In genomic region chr4:129563718-129564117, GRCm38 (mm10) we compare ENCODE assay signal across 15 mouse cellular contexts. TPM values are rescaled to one million over a fixed set of nuclear protein-coding genes. Genes with fewer than 3 reads are reported as not detected.
DNase-seq lines count a peak whose midpoint lies in the region; ATAC-seq and TF ChIP-seq lines count a peak whose summit lies in the region.
"Had no signal": no experiment of that assay in that cellular context is flagged by ENCODE, and none has a peak within 500 bp of the region (broad histone marks: within the 10 kb centered on the region; RNA-seq: fewer than 3 reads in every experiment).

No protein-coding gene starts in this region.

- no peak overlapping the region for H3K9ac ChIP-seq in lung, embryonic 16.5 days (ENCODE audit: low read length)
- no peak overlapping the region for H3K9ac ChIP-seq in stomach, postnatal 0 days (ENCODE audit: low read length)
- H3K9ac ChIP-seq: forebrain, embryonic 15.5 days; liver, postnatal 0 days had no signal

- no peak overlapping the region for H3K4me2 ChIP-seq in lung, embryonic 16.5 days (ENCODE audit: low read depth, low read length)
- H3K4me2 ChIP-seq in stomach, postnatal 0 days (replicated peaks; ENCODE audit: low read depth): no peak overlapping the region
- H3K4me2 ChIP-seq: forebrain, embryonic 15.5 days; midbrain, embryonic 11.5 days had no signal

- TF ChIP-seq EP300 in stomach, postnatal 0 days (optimal IDR thresholded peaks at IDR 0.05): no peak

- 0 out of 2 replicates have a peak, but pooled peaks cover 2% of the 10 kb centered on the region for H3K4me1 ChIP-seq in lung, embryonic 16.5 days (replicated peaks; ENCODE audit: control insufficient read depth, insufficient read depth, low read length)
- peaks cover 10% of the 10 kb centered on the region for H3K4me1 ChIP-seq in embryonic facial prominence, embryonic 10.5 days
- no peaks in the 10 kb centered on the region for H3K4me1 ChIP-seq in stomach, postnatal 0 days (replicated peaks; ENCODE audit: control insufficient read depth, insufficient read depth)
- H3K4me1 ChIP-seq: forebrain, embryonic 15.5 days had no signal

- H3K4me3 ChIP-seq in lung, embryonic 16.5 days (ENCODE audit: low read length): no peak overlapping the region
- H3K4me3 ChIP-seq in embryonic facial prominence, embryonic 10.5 days: no peak overlapping the region
- H3K4me3 ChIP-seq in stomach, postnatal 0 days (ENCODE audit: low read depth, low read length): no peak overlapping the region
- H3K4me3 ChIP-seq: forebrain, embryonic 15.5 days; left cerebral cortex, adult 2 months had no signal

- H3K27me3 ChIP-seq in lung, embryonic 16.5 days (ENCODE audit: control insufficient read depth, insufficient read depth, low read depth, low read length): no peaks in the 10 kb centered on the region
- no peaks in the 10 kb centered on the region for H3K27me3 ChIP-seq in embryonic facial prominence, embryonic 10.5 days (replicated peaks; ENCODE audit: low read depth, poor library complexity, severe bottlenecking)
- H3K27me3 ChIP-seq in stomach, postnatal 0 days (ENCODE audit: control insufficient read depth, insufficient read depth, low read length): no peaks in the 10 kb centered on the region
- H3K27me3 ChIP-seq: forebrain, embryonic 15.5 days had no signal

- H3K27ac ChIP-seq in lung, embryonic 16.5 days (ENCODE audit: low read length): no peak overlapping the region
- 0 out of 2 replicates have a peak overlapping the region, but pooled peaks have one; percentile 8 for H3K27ac ChIP-seq in embryonic facial prominence, embryonic 10.5 days (replicated peaks)
- no peak overlapping the region for H3K27ac ChIP-seq in stomach, postnatal 0 days (replicated peaks)
- H3K27ac ChIP-seq: forebrain, embryonic 15.5 days; left cerebral cortex, adult 2 months had no signal

- H3K9me3 ChIP-seq in lung, embryonic 16.5 days (ENCODE audit: control insufficient read depth, low read length): no peaks in the 10 kb centered on the region
- H3K9me3 ChIP-seq in embryonic facial prominence, embryonic 10.5 days: no peaks in the 10 kb centered on the region
- H3K9me3 ChIP-seq in stomach, postnatal 0 days (ENCODE audit: control insufficient read depth, low read length): no peaks in the 10 kb centered on the region
- H3K9me3 ChIP-seq: forebrain, embryonic 15.5 days had no signal

- DNase-seq in lung, postnatal 25 days (ENCODE audit: low spot score): no peak
- peak; percentile 62 for DNase-seq in embryonic facial prominence, embryonic 10.5 days (ENCODE audit: low spot score)
- peak; percentile 65 to 73 for DNase-seq in kidney, postnatal 4 days
- DNase-seq in stomach, postnatal 0 days (ENCODE audit: low spot score): peak; percentile 61
- DNase-seq in heart, adult 18-20 months: no peak
- DNase-seq: adrenal gland, postnatal 36 days; liver, postnatal 0 days; retina, postnatal 1 day; thymus, postnatal 4 days had no signal

- WGBS in lung, embryonic 16.5 days: 24% methylated on average over 8 of the region's 8 CpGs
- 50% methylated on average over 8 of the region's 8 CpGs for whole genome bisulfite sequencing in embryonic facial prominence, embryonic 10.5 days
- 21% methylated on average over 8 of the region's 8 CpGs for WGBS in stomach, postnatal 0 days

- no peak for TF ChIP-seq CTCF in stomach, postnatal 0 days (IDR thresholded peaks at IDR 0.05; ENCODE audit: low read depth)

- H3K36me3 ChIP-seq in lung, embryonic 16.5 days (ENCODE audit: control insufficient read depth, insufficient read depth, low read length): no peaks in the 10 kb centered on the region
- H3K36me3 ChIP-seq in embryonic facial prominence, embryonic 10.5 days (replicated peaks): no peaks in the 10 kb centered on the region
- H3K36me3 ChIP-seq in stomach, postnatal 0 days (ENCODE audit: control insufficient read depth, insufficient read depth, low read length): no peaks in the 10 kb centered on the region
- H3K36me3 ChIP-seq: forebrain, embryonic 15.5 days had no signal

- ATAC-seq in lung, embryonic 16.5 days (ENCODE audit: low read depth): peak; percentile 65; the same call in 1 of the 2 replicates
- peak; percentile 84 for ATAC-seq in stomach, postnatal 0 days (ENCODE audit: low FRiP score, low TSS enrichment)
- ATAC-seq in erythroblast, adult 5-6 weeks (replicated peaks; ENCODE audit: low FRiP score, poor library complexity, severe bottlenecking): no peak
- ATAC-seq: forebrain, embryonic 15.5 days; liver, postnatal 0 days had no signal

RNA-seq across cellular contexts. Expression of gene Lck, which starts 9.7 kb away (rescaled TPM):
- polyA plus RNA-seq in lung, embryonic 16.5 days (2015; fragmentation: Nextera tagmentation; extraction: Ambion mirVana): 10.7 and 26.5 TPM in 2 replicates
- polyA plus RNA-seq in embryonic facial prominence, embryonic 10.5 days (2016; fragmentation: Nextera tagmentation; extraction: Ambion mirVana): 9.3 and 12.6 TPM in 2 replicates
- polyA plus RNA-seq in stomach, postnatal 0 days (2015; fragmentation: Nextera tagmentation; extraction: Ambion mirVana): 1.7 and 1.9 TPM in 2 replicates
- 2.9 TPM in 1 of 2 replicates, not detected in the other for total RNA-seq in erythroblast, adult 5-6 weeks (2015; ENCODE audit: low replicate concordance)
- total RNA-seq in erythroblast, adult 5-6 weeks (2017; ENCODE audit: low replicate concordance): 4.3 and 6.1 TPM in 2 replicates
- total RNA-seq in heart, adult 18-20 months (2021): 1 to 10 TPM in 1 of 2 experiments, under 1 TPM in 1; 0.32 to 5.0 TPM

RNA-seq across cellular contexts. Expression of gene Fam167b, which starts 14.6 kb away (rescaled TPM):
- 5.3 and 6.3 TPM in 2 replicates for polyA plus RNA-seq in lung, embryonic 16.5 days (2015; fragmentation: Nextera tagmentation; extraction: Ambion mirVana)
- polyA plus RNA-seq in embryonic facial prominence, embryonic 10.5 days (2016; fragmentation: Nextera tagmentation; extraction: Ambion mirVana): 1.9 and 2.0 TPM in 2 replicates
- polyA plus RNA-seq in stomach, postnatal 0 days (2015; fragmentation: Nextera tagmentation; extraction: Ambion mirVana): 1.2 and 1.9 TPM in 2 replicates
- total RNA-seq in erythroblast, adult 5-6 weeks (2015; ENCODE audit: low replicate concordance): not detected in 2 replicates
- not detected in 2 replicates for total RNA-seq in erythroblast, adult 5-6 weeks (2017; ENCODE audit: low replicate concordance)
- under 1 TPM in 1 of 2 experiments, not detected in 1; 0.44 TPM for total RNA-seq in heart, adult 18-20 months (2021)
- total RNA-seq: common myeloid progenitor, adult 5-6 weeks had no signal

RNA-seq across cellular contexts. Expression of gene Hdac1, which starts 21.2 kb away (rescaled TPM):
- polyA plus RNA-seq in lung, embryonic 16.5 days (2015; fragmentation: Nextera tagmentation; extraction: Ambion mirVana): 243 and 247 TPM in 2 replicates
- 302 and 304 TPM in 2 replicates for polyA plus RNA-seq in embryonic facial prominence, embryonic 10.5 days (2016; fragmentation: Nextera tagmentation; extraction: Ambion mirVana)
- polyA plus RNA-seq in stomach, postnatal 0 days (2015; fragmentation: Nextera tagmentation; extraction: Ambion mirVana): 110 TPM in 2 replicates
- 41.1 and 45.8 TPM in 2 replicates for total RNA-seq in erythroblast, adult 5-6 weeks (2015; ENCODE audit: low replicate concordance)
- 27.0 and 42.9 TPM in 2 replicates for total RNA-seq in erythroblast, adult 5-6 weeks (2017; ENCODE audit: low replicate concordance)
- total RNA-seq in heart, adult 18-20 months (2021): 10 to 100 TPM; 12.5 to 17.5 TPM

RNA-seq across cellular contexts. Expression of gene Eif3i, which starts 36.7 kb away (rescaled TPM):
- polyA plus RNA-seq in lung, embryonic 16.5 days (2015; fragmentation: Nextera tagmentation; extraction: Ambion mirVana): 229 and 231 TPM in 2 replicates
- 290 and 302 TPM in 2 replicates for polyA plus RNA-seq in embryonic facial prominence, embryonic 10.5 days (2016; fragmentation: Nextera tagmentation; extraction: Ambion mirVana)
- 222 and 230 TPM in 2 replicates for polyA plus RNA-seq in stomach, postnatal 0 days (2015; fragmentation: Nextera tagmentation; extraction: Ambion mirVana)
- 92.8 and 113 TPM in 2 replicates for total RNA-seq in erythroblast, adult 5-6 weeks (2015; ENCODE audit: low replicate concordance)
- 50.9 and 56.7 TPM in 2 replicates for total RNA-seq in erythroblast, adult 5-6 weeks (2017; ENCODE audit: low replicate concordance)
- total RNA-seq in heart, adult 18-20 months (2021): 100 to 1,000 TPM; 114 to 126 TPM

RNA-seq across cellular contexts. Expression of gene Tmem234, which starts 36.8 kb away (rescaled TPM):
- 190 and 198 TPM in 2 replicates for polyA plus RNA-seq in lung, embryonic 16.5 days (2015; fragmentation: Nextera tagmentation; extraction: Ambion mirVana)
- 222 and 226 TPM in 2 replicates for polyA plus RNA-seq in embryonic facial prominence, embryonic 10.5 days (2016; fragmentation: Nextera tagmentation; extraction: Ambion mirVana)
- polyA plus RNA-seq in stomach, postnatal 0 days (2015; fragmentation: Nextera tagmentation; extraction: Ambion mirVana): 168 and 169 TPM in 2 replicates
- total RNA-seq in erythroblast, adult 5-6 weeks (2015; ENCODE audit: low replicate concordance): 37.9 and 60.8 TPM in 2 replicates
- total RNA-seq in erythroblast, adult 5-6 weeks (2017; ENCODE audit: low replicate concordance): 82.2 and 119 TPM in 2 replicates
- total RNA-seq in heart, adult 18-20 months (2021): 10 to 100 TPM; 40.6 to 45.1 TPM

Comparison
In these comparisons a context has a peak if more than half of its experiments do, and no peak if none do; other contexts are left out.
1. DNase-seq: peak in embryonic facial prominence, embryonic 10.5 days (single experiment), kidney, postnatal 4 days (2 of 2) and stomach, postnatal 0 days (single experiment); none in lung, postnatal 25 days (single experiment) and heart, adult 18-20 months (0 of 2).